Mouse (Mus musculus) mouse embryonic stem cell (cell line): Measurements from ENCODE around the gene Ankrd60.

Source experiments
- in situ Hi-C, 2 experiments: fragments of 300-500 bp; cut with MboI; formaldehyde crosslinking; loops; 1 replicate in 1 of 2; 3 replicates in 1 of 2; pipeline ENCODE4 v1.14.3; 2019 to 2020; ENCODE audit warnings: low sequenced_read_pairs in 2 of 2, low pct_unique_long_range_greater_than_20kb in 1 of 2, mixed read lengths in 1 of 2; ENCODE audit not compliant: unreplicated experiment in 1 of 2

Ankrd60 gene

GRCm38 (mm10) chr2:173539781-173540180 is 38.4 kb downstream of the Ankrd60 start:
- in situ Hi-C loops: no loop called here

DNA sequence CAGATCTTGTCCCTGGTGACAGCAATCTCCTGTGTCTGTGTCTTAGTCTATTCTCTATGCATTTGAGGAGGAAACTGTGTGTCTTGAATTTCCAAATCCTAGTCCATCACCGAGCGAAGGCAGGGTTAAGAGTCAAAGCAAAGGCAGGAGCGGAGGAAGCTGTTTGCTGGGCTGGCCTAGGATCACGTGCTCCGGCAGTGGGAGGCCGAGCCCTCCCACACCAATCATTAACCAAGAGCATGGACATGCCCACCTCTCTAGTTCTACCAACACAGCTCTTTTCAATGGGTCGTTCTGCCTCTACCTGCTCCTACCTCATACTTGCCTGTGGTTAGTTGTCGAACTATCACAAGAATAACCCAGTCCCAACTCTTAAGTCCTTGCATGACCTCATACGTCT is 42.3 kb downstream of the Ankrd60 start:
- in situ Hi-C loops: no loop called here

GRCm38 (mm10) chr2:173535390-173535789 is 42.8 kb downstream of the Ankrd60 start:
- in situ Hi-C loops: no loop called here

GRCm38 (mm10) chr2:173534581-173534980 is 43.6 kb downstream of the Ankrd60 start:
- in situ Hi-C loops: no loop called here

DNA sequence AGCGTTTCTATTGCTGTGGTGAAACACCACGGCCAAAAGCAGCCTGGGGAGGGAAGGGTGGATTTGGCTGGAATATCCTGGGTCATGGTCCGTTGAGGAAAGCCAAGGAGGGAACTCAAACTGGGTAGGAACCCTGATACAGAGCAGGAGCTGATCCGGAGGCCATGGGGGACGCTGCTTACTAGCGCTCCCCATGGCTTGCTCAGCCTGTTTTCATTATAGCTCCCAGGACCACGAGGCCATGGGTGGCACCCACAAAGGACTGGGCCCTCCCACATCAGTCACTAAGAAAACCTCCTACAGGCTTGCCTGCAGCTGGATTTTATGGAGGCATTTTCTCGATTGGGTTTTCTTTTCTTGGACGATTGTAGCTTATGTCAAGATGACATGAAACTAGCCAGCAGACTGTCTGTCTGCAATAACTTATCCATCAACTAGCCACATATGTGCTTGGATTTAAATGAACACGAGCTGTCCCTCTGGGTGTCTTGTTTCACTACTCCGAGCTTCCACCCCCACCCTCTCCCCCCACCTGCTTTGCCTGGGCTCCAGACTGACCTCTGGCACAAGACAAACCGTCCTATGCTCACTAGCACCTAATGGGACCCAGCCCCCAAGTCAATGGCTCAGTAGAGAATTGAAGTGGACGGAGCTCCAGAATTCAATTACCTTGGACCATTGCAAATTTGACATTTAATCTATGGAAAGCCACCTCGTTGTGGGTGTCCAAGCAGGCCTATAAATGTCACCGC is 45.3 kb downstream of the Ankrd60 start:
- in situ Hi-C loops: no loop called here

- in situ Hi-C loops: no loop called here
These were observed 49.7 kb downstream of the Ankrd60 start for GRCm38 (mm10) chr2:173528493-173528892.

DNA sequence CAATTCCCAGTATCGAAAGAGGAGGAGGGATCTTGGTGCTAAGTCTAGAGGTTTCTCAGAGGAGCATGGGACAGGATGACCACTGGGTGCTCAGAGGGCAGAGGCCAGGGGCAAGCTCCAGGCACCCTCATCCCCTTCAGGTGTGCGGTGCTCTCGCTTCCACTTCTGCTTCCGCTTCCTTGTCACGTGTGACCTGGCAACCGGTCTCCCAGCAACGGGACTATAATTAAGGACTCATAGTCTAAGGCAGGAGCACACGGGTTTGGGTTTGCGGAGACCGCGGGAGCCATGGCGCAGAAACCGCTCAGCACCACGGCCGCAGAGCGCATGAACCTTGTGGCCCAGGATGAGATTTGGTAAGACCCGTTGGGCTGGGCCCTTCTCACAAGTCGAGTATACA is 55.8 kb downstream of the Ankrd60 start, which contains the start of gene 1700021F07Rik:
Gene 1700021F07Rik, plus strand, starts transcription at position 211 of the 400 bp plus-strand sequence.
- in situ Hi-C loops: no loop called here
